Mouse (Mus musculus) mesoderm, embryonic 11.5 days (tissue): Measurements from ENCODE around the gene Nxnl1.

ENCODE experiments used
- DNase-seq: peaks from one replicate; pipeline ENCODE4 v3.0.0-alpha.2; 2012; ENCODE audit warnings: low read depth, low spot score

Nxnl1 gene

DNA sequence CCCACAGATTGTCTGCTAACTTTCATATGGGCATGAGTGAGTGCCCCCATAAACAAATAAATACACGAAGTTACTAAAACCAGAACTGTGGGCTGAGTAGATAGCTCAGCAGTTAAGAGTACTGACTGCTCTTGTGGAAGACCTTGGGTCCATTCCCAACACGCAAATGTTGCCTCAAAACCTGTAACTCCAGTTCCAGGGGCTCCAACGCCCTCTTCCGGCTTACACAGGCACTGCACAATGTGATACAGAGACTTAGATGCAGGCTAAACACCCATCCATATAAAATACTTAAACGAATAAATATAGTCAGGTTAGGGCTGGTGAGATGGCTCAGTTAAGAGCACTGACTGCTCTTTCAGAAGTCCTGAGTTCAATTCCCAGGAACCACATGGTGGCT lies 51.4 kb downstream of the Nxnl1 start:
- DNase-seq: no peak

DNA sequence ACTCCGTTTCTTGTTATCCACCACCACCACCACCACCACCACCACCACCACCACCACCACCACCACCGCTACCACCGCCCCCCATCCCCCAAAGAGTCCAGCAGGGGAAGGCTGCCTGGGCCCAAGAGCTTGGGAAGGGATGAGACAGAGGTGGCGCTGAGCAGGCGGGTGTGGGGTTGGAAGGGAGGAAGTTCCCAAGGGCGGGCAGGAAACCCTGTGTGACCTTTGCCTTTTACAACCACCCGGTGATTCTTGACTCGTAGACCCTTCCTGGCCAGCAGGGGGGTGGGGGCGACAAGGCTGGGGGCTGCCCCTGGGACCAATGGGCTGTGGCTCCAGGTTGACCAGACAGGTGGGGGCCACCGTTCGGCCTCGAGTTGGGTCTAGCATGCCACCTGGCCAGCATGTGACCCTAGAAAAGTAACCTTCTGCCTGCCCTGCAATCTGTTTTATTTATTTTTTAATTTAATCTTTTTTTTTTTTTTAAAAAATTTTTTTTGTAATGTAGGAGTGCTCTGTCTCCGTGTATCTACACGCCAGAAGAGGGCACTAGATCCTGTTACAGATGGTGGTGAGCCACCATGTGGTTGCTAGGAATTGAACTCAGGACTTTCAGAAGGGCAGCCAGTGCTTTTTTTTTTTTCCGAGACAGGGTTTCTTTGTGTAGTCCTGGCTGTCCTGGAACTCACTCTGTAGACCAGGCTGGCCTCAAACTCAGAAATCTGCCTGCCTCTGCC lies 53.2 kb downstream of the Nxnl1 start:
- no peak for DNase-seq

DNA sequence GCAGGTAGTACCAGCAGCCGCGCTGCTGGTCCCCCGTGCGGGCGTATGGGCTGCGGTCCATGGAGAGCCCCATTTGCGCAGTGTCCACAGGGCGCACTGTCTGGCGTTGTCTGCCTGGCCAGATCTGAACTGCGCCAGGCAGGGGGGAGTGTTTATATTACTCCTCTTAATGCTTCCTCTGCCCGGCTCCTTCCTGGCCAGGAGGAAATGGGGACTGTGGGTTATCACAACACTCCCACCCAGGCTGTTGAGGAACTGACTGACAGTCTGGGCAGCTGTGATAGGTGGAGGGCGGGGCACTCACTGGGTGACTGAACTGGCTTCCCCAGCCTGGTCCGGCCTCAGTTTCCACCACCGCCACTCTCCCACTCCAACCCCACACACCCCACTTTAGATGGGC lies 54.8 kb downstream of the Nxnl1 start, which contains the start of gene Plvap:
Plvap (minus strand) TSS at position 109 of the 400 bp plus-strand sequence.
- DNase-seq: no peak
